Mouse (Mus musculus) right cerebral cortex, adult 2 months (tissue): Measurements from ENCODE around the gene Mpl.
A peak's percentile ranks its signal among the peaks of the same experiment; 100 is the strongest.

ENCODE experiments used
- DNase-seq, 2 experiments: peaks; one replicate each; pipeline ENCODE4 v3.0.0; 2021 to 2022; ENCODE audit warnings: low spot score in 2 of 2

Gene Mpl

DNA sequence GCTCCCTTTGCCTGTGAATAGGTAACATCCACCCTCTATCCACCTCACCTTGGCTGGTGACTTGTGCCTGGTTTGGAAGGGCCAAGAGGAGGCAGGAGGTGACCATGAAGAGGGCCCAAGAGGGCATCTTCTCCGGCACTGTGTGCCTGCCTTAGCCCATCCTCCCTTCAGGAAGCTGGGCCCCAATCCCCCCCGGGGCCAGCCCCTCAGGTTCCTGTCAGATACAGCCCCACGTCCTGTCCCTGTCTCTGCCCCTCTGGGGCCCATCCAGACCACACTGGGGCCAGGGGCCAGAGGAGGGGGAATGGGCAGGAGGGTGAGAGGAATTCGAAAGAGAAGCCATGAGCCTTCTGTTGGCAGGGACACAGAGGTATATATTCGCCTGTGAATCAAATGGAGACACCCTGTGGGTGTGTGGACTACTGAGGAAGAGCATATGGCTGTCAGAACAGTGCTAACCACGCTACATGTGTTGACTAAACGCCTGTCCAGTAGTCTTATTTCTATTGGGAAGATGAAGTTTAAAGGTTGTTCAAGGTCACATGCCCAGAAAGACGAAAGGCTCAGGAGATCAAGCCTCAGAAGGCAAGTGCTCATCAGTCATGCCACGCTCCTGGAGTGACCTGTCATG is at the start of gene Mpl:
TSS of gene Mpl (minus strand) at position 169 of the 631 bp plus-strand sequence.
- peak; percentile 7 to 31 for DNase-seq

DNA sequence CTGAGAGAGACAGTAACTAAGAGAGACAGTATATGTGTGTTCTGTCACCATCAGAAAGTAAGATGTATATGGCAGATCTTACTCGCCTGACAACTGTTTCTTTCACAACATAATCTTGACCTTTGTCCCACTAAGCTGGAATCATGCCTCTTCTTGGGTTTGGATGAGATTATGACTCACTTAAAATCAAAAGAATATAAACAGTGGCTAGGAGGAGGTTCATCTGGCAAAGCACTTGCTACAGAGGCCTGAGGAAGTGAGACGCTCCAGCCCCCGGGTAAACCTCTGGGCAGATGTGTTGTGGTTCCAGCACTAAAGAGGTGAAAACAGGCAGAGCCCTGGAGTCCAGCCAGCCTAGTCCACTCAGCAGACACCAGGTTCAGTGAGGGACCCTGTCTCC is 48.2 kb upstream of the Mpl start:
- no peak for DNase-seq

DNA sequence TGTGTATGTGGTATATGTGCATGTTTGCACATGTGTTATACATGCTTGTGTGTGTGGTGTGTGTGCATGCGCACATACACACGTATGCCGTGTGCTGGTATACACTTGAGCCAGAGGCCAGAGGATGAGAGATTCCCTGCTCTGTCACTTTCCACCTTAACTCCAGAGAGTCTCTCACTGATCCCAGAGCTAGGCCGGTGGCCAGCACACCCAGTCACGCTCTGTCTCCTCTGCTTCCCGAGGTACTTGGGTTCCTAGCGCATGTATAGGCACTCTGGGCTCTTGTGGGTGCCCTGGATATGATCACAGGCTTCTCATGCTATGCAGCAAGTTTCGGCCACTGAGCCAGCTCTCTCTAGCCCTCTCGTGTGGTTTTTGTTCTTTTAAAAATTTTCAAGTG is 43.5 kb upstream of the Mpl start:
- no peak for DNase-seq

DNA sequence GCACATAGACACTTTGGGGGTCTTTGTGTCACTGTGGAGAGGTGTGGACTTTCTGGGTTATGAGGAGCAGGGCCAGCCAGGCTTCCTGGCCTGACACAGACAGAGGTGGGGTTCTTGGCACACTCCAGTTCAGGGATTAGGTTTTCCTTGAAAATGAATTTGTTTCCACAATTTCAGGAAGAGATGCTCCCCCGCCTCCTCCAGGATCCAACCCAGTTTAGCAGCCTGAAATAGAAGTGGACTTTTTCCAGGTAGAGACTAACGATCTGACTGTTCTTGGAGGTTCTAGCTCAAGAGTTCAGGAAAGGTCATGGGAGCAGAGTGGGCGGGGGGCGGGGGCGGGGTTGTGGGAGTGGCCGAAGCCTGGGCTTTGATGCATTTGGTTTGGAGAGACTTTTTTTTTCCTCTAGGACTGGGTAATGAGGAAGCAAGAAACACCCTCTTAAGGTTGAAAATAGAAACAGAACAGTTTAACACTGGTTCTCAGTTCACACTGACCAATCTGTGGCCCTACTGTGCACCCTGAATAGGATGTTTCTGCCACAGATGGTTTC is 42.9 kb upstream of the Mpl start:
- DNase-seq = peak; percentile 23 to 55

DNA sequence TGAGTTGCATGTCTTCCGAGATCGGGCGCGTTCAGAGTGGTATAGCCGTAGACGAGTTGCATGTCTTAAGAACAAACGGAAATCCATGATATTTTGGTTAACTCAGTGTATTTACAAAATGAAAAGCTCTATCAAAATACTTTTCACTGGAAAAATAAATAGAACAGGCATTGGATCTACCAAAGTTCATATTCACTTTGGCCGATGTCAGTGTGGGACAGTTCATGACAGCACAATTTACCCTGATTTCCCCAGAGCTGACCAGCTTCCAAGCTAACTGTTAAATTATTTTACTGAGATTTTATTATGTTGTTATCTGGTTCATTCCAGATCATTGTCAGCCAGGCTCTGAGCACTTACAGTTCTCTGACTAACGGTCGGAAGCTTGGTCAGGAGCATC is 33.1 kb upstream of the Mpl start:
- DNase-seq = no peak

DNA sequence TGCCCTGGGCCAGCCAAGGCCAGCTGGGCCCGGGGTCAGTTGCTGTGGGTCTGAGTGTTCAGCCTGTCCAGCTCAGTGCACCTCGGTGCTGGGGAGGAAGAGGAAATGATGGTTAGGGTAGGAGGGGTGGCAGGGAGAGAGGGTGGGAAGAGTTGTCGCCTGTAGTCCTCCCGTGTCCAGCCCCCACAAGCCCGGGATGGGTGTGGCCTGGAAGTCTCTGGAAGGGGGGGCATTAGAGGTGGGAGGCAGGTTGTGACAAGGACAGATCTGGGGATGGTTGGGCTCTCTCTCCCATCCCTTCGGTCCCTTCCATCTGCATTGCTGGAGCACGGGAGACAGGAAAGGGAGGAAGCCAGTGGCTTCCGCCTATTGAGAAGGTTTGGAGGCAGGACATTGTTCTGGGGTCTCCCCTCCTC is 32.4 kb upstream of the Mpl start, which contains the start of gene Tie1:
TSS of gene Tie1 (minus strand) at position 345 of the 416 bp plus-strand sequence.
- DNase-seq = no peak

DNA sequence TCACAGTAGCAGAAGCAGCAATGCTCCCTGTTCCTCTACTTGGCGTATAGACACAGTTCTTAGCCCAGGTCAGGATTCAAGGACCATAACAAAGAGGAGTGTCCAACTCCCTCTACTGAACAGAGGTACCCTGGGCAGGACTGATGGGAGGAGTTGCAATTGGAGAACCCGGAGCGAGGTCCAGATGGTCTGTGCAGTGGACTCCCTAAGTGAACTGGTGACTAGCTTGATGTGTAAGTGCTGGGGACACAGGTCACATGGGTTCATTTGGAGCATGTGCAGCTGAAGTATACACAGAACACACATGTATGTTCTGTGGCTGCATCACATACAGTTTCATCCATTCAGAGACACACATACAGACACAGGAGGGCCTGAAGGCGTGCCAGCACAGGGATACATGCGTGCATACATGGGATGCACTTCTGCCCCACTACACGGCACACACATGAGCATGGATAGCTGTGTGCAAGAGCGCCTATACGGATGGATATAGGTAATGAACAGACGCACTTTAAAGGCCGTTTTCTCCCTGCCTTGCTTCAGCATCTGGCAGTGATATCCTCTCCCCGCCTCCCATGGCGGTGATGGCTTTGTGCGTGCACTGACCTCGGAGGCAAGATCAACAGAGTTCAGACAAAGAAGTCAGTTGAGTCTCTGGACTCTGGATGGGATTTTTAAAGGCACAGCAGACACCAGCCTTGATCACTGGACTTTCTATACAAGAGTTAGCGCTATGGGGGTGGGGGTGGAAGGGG is 19.6 kb upstream of the Mpl start:
- no peak for DNase-seq

DNA sequence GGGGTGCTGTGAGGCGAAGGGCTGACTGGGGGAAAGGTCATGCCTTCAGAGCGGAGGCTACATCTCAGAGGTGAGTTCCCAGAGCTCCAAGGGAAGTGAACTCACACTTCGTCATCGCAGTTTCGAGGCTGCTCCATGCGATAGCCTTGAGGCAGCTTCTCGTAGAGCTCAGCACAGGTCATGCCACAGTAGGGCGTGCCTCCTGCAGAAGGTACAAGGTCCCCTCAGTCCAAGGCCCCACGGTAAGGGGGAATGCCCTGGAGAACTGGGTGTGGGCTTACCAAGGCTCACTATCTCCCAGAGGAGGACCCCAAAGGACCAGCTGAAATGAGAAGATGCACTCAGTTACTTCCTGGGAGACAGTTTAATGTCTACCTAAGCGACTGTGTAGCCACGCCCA is 15.4 kb upstream of the Mpl start:
- DNase-seq = no peak

DNA sequence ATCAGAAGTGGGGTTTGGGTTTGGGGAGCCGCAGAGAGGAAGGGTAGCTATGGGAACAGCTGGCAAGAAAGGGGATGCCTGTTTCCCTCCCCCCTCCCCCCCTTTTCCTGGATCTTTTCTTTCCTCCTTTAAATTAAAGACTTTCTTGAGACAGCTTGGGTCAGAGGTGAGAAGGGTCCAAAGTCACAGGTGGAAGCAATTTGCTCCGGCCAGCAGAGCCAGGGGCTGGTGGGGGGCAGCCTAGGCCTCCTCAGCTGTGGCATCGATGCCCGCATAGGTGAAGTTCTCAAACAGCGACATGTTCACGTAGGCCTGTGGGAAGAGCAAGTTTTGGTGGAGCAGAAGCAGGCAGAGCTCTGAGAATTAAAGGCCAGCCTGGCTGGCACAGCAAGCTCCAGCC is 14.0 kb upstream of the Mpl start:
- DNase-seq = no peak

DNA sequence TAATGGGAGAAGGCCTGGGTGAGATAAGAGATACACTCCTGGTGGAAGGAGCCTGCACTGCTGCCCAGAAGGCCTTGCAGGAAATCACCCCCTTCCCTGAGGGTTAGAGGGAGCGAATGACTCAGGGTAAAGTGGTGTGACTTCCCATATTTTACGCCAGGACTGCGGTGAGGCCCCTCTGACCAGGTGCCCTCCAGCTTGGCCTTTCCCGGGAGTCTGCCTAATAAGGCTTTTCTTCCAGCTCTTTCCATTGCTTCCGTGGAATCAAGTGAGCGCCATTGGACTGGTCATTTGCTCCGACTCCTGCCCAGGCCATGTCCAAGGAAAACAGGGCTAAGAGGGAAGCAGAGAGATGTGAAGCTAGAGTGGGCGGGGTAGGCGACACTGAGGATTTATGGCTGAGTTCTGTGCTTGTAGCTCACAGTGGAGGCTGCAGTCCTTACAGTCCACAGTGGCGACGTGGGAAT is 8.4 kb upstream of the Mpl start:
- DNase-seq = no peak

DNA sequence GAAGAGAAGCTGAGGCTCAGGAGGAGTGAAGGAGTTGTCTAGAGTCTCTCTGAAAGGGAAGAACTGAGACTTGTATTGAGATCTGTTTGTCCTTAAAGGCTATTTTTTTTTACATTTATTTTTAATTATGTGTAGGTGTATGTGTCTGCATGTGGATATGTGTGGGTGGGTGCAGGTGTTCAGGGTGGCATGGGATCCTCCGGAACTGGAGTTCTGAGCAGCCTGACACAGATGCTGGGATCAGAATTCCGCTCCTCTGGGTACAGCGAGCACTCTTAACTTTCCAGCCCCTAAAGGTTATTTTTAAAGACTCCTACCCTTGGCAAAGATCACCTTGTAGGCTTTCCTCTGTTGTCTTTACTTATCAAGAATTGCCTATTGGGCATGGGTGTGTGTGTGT is 7.6 kb upstream of the Mpl start:
- DNase-seq = peak; percentile 35 to 39

DNA sequence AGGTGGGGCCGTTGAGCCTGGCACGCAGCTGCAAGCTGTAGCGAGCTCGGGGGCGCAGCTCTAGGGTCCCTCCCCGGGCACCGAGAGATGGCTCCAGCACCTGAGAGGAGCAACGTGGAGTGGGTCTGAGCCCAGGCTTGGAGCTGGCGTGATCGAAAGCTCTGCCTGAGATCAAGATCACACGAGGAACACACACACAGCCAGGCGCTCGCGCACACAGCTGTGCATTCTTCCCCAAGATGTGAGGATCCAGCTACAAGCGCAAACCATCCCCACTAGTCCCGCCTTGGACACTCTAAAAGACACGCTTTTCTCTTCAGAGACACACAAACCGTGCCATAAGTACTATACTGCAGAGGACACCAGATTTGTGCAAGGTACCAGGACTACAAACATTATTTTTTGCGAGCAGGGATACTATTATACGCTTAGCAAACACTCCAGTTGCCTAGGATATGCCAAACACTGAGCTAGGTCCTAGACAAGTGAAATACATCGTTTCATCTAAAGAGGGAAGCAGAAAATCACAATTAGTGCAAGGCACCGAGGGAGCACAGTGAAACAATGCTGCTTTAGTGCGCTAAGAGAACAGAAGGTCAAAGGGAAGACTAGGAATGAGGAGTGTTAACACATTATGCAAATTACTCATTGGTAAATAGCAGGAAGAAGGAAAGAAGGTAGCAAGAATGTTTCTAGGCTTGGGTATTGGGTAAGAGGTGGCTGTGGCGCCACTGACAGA is 10.7 kb downstream of the Mpl start:
- peak in 1 of 2 experiments; percentile 34 for DNase-seq

DNA sequence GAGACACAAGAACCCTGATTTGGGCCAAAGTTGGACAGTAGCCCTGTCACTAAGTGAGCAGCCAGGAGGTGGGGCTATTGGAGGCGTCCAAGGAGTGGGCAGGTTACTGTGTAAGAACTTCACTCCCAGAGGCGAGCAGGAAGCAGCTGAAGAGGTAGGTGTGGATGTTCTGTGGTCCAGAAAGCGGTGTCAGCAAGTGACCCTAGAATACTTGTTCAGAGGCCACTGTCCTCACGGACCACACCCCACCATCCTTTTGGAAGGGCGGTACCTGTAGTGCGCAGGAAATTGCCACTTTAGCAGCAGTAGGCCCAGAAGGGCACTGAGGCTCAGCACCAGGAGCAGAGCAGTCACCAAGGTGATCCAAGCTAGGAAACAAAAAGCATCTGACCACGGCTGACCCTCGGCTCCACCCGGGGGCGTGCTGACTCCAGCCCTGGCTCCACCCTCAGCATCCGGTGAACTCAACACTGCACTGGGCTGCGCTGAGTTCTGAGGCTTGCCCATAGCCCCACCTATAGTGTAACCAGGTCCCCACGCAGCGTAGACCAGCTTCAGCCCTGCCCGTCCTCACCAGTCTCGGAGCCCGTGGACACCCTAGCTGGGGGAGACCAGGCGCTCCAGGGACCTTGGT is 11.4 kb downstream of the Mpl start:
- peak in 1 of 2 experiments; percentile 18 for DNase-seq

DNA sequence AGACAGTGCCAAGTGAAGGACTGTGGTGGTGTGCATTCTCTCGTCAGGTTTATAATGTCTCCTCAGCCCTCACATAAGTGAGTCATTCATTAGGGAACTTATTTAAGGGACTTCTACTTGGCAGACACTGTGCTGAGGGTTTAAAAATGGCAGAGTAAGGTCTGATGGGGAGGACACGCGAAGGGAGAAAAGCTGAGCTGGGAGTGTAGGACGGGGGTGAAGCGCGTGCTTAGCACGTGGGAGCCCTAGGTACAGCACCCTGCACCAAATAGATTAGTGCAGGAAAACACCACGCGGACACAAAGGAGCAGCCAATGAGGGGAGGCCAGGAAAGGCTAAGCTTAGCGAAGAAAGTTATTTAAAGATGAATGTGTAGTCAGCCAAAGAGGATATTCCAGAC is 12.2 kb downstream of the Mpl start:
- peak in 1 of 2 experiments; percentile 40 for DNase-seq

DNA sequence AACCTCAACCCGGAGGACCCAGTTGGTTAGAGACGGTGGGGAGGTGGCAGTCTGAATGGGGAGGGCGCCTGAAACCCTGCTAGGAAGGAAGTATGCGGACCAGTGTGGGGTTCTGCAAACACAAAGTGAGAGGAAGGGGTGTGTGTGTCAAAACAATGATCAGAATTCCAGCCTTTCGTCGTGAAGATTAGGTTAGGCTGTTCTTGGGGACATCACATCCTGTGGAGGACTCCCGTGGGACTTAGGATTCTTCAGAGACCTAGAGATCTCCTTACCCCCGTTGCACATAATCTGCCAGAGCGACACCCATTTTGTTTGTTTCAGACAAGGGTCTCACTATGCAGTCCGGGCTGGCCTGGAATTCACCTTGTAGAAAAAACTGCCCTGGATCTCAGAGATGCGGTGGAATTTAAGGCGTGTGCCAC is 19.5 kb downstream of the Mpl start:
- no peak for DNase-seq

DNA sequence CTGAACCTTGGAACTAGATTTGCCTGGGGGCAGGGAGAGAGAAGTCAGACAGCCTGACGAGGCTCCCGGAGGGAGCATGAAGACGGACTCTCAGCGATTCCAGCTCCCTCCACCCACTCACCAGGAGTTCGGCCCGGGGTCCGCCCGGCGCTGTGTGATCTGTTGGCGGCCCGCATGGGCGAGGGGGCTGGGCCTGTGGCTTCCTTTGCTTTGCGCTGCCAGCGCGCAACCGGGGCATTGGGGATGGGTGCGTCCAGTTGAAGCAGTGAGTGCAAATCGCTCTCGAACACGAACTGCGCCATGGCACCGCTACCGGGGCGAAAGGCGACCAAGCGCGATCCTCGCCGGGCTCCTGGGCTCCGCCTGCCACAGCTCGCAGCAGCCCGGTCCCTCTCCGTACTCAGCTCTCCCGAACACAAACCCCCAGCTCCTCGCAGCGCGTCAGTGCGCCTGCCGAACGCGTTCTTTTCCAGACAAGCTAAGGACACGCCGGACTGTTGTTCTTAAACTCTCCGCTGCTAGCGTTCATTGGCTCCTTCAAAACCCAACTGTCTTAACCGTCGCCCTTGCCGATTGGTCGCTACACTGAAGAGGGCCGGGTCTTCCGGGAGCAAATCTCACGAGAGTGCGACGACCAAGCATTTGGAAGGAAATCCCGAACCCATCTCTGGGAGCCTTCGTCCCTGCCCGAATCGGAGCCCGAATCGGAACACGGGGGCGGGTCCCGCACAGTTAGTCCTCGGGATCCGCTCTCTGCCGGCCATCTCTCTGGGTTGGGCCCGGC is 20.3 kb downstream of the Mpl start, which contains the start of gene Cdc20:
TSS of gene Cdc20 (minus strand) at position 533 of the 784 bp plus-strand sequence.
- DNase-seq = peak; percentile 80 to 88

DNA sequence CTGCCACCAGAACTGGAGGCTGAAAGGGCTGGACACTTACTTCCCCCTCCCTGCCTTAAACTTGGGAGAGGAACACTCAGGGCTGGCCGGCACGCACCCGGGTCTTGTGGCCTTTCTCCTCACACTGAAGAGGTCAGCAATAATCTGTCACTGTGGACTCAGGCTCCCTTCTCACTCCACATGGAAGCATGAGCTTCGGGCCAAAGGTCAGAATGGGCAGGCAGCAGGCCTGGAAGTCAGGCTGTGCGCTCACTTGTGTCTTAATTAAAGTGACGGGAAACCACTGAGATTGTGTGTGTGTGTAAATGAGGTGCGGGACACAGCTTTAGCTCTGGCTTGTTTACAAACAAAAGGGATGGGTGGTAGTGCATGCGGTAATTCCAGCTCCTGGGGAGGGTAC is 25.0 kb downstream of the Mpl start:
- DNase-seq = no peak

DNA sequence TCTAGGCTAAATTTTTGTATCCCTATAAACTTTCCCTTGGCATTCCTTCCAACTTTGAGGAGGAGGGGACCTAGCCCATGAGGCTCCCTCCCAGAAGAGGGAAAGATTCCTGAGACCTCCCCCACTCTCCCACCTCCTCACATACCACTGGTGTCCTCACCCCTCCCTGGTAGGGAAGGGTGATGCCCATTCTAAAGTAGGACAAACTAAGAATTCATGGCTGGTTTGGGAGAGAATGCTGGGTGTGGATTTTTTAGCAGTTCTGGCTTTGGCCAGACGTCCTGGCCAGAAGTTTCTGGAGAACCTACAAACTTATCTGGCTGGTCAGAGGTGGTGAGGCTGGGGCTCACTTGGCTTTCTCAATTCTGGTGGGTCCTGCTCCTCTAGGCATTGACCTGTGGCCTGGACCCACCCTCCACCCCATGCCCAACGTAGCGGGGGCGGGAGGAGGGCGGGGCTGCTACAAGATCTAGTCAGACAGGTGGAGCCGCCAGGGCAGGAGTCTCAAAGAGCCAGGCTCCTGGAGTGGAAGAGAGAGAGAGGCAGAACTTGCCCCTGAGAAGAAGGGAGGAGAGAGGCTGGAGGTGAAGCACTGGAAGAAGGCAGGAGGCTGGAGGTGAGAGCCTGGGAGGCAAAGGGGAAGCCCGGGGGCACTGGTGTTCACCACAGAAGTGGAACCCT is 28.0 kb downstream of the Mpl start:
- no peak for DNase-seq

DNA sequence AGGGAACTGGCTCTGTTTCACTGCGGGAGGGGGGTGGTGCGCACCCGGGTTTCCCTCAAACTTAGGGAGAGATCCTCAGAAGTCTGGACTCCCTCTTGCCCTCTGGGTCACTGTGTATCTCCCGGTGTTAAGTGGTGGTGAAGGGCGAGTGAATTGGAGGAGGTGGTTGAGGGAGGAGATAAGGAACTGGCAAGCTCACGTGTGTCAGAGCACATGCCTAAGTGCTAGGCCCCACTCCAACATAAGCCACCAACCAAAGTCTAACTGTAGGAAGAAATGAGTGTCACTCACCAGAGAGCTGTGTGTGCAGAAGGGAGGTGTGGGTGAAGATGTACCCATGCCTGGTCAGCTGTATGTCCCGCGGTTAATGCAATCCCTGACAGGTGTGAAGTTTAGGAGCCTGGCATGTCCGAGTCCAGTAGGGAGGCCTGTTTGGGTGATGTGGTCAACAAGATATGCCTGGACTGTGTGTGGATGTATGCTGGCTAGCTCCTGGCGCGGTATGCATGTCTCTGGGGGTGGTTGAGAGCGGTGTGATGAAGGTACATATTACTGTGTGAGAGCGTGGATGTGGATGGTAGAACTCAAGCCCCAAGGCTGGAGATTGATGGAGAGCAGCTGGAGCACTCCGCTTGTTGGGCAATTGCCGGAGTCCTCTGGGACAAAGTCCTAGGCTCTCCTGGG is 28.6 kb downstream of the Mpl start:
- DNase-seq = no peak
